Mouse (Mus musculus): ENCODE data around the gene Gphn.

The Gphn gene

GRCm38 (mm10) chr12:78225707-78226518 lies at the start of gene Gphn:
TSS of gene Gphn (plus strand) at chr12:78226379.
- peak; percentile 85 for DNase-seq (ENCODE audit: low read depth, low spot score)

- no peak for DNase-seq (ENCODE audit: low read depth, low spot score)
Measured at GRCm38 (mm10) chr12:78181452-78181851, 44.7 kb upstream of the Gphn start.

DNA sequence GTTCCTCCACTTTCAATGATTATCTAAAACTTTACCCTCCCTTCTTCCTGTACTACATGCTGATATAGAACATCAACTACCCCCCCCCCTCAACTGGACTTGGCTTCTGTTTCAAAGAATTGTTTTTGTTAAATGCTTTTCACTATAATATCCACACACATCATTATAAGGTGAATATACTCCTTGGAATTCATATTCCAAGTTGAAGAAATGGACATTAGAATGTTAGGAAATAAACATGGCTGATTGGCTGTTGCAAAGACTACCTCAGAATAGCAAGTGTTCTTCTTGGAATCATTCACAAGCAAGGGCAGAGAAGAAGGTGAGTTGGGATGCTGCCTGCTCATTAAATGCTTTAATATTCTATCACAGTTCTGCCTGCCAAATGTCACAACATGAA lies 32.2 kb upstream of the Gphn start, which contains the start of gene Gm6657:
TSS of gene Gm6657 (plus strand) at position 301 of the 400 bp plus-strand sequence.
- no peak for DNase-seq (ENCODE audit: low read depth, low spot score)

DNA sequence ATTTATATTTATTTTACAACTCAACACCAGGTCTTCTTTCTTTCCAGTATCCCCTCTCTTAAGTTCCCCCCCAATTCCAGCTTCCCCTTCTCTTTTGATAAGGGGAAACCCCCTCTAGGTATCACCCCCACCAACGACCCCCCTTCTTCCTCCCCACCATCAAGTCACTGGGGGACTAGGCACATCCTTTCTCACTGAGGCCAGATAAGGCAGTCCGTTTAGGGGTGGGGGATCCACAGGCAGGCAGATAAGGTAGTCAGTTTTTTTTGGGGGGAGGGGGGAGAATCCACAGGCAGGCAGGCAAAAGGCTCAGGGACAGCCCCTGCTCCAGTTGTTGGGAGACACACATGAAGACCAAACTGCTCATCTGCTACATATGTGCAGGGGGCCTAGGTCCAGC lies 30.8 kb upstream of the Gphn start:
- DNase-seq (ENCODE audit: low read depth, low spot score), result no peak

- no peak for DNase-seq (ENCODE audit: low read depth, low spot score)
Measured at GRCm38 (mm10) chr12:78203646-78204045, 22.5 kb upstream of the Gphn start.

DNA sequence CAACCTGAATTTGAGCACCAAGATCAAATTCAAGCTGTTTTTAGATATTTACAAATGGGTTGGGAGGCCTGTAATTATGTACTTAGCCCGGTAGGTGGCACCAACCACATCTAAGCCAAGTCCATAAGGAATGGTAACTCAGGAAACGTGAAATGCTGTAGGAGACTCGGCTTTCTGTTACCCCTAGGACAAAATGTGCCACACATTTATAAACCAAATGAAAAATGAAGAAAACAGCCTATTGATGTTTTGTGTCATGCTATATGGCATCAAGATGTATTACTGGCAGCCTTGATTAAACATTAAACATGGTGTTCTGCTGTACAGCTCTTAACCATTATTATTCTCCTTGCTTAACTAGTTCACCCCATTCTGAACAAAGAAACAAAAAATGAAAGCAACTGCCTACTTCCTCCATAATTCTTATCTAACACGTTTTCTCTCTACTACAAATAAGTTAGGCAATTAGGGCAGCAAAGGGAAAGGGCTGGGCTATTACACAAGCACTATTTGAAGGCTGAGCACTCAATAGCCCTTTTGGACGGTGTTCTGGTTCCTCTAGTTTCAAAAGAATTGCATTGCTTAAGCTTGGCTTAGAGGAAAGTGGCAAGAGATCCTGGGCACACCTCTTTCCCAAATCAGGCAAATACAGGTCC lies 20.1 kb upstream of the Gphn start:
- DNase-seq (ENCODE audit: low read depth, low spot score), result peak; percentile 48

DNA sequence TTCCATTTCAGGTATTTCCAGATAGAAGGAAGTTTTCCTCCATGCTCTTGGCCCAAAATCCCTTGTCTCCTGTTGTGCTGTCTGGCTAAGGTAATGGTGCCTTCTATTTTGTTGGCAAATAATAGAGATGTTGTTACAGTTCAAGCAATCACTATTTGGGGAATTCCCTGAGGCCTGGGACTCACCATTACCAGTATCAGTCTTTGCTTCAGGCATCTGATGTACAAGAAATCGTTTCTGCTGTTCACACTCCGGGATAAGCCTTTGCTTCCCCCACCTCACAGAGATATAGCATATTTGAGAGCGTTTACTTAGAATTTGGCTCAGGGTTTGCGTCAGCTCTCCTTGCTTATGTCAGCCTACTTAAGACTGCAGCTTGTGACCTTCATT lies 19.6 kb upstream of the Gphn start:
- no peak for DNase-seq (ENCODE audit: low read depth, low spot score)

DNA sequence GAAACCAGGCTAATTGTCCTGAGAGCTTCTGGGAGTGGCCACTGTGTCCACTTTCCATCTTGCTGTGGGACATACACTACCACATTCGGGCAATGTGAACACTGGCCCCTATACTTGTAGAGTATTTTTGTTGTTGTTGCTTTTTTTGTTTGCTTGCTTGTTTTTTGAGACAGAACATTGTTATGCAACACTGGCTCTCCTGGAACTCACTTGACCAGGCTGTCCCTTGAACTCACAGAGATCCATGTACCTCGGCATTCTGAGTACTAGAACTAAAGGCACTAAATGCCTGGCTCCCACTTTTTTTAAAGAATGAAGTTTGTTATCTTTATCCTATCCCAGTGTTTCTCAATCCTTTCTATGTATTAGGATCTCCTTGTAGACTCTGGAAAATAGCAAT lies 16.3 kb upstream of the Gphn start:
- DNase-seq (ENCODE audit: low read depth, low spot score), result no peak

GRCm38 (mm10) chr12:78215490-78215889 lies 10.7 kb upstream of the Gphn start:
- DNase-seq (ENCODE audit: low read depth, low spot score), result no peak

GRCm38 (mm10) chr12:78219191-78219825 lies 6.9 kb upstream of the Gphn start:
- DNase-seq (ENCODE audit: low read depth, low spot score), result no peak

- no peak for DNase-seq (ENCODE audit: low read depth, low spot score)
Measured at GRCm38 (mm10) chr12:78226519-78226875, 318 bp downstream of the Gphn start.

DNA sequence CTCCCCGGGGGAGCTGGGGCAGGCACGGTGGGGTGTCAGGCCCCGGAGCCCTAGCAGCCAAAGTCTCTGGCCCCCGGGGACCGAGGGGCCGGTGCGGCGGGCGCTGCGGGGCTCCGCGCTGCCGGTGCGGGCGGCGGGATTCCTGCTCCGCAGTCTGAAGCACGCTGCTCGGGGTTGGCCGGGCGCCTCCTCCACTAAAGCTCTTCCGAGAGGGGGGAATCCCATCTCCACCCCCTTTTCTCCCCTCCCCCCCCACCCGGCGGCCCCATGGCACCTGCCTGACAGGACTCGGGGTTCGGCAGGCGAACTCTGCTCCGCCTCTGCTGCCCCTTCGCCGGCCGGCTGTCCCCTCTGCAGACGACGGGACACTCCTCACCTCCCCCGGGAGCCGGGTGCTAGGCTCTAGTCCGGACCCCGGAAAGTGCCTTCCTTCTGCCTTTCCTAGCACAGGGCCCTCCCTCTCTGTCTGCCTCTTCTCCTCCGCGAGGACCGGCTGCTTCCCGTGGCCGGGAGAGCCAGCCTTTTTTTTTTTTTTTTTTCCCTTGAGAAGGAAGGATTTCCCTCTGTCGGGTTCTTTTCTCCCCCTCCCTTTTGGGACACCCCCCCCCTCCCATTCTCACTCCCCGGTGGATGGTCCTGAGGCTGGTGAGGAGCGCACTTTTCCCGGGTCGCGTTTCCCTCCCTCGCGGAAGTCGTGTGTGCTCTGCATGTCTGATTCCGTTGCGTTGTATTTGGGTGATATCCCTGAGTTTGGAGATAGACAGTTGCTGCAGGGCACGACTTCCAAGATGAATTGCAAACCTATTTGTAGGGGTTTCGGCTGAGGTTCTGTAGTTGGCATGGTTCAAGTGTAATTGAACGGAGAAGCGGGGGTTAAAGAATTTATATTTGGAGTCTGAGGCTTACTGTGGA lies 1.1 kb downstream of the Gphn start:
- peak; percentile 59 for DNase-seq (ENCODE audit: low read depth, low spot score)

GRCm38 (mm10) chr12:78228139-78228538 lies 2.0 kb downstream of the Gphn start:
- no peak for DNase-seq (ENCODE audit: low read depth, low spot score)

DNA sequence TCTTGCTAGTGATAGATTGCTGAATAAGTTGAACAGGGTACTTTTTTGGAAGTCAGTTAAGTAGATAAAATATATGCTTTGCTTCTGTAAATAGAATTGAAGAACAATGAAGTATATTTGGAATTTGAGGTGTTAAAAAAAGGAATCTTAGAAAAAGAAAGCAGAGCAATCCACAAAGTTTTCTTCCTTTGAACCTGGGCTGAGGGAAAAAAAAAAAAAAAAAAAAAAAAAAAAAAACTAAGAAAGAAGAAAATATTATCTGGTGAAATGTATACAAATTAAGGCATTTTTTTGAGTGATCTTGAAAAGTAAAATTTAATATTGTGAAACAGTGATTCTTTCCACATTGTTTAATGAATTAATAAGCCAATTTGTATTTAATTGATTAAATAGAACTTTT lies 6.4 kb downstream of the Gphn start:
- DNase-seq (ENCODE audit: low read depth, low spot score), result no peak

DNA sequence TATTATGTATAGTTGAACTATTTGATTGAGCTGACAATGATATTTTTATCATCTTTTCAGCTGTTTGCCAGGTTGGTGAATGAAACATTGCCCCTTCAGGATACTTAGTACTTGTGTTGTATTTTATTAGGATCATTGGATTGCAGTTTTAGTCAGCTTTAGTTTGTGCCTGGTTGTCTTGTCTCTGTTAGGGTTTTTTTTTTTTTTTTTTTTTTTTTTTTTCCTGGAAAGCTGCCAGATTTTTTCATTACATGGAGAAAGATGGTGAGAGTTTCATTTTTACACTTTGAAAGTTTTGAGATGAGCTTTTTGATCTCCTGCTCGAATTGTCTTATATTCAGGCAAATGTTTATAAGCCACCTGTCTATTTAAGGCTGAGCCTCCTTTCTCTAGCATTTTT lies 22.2 kb downstream of the Gphn start:
- DNase-seq (ENCODE audit: low read depth, low spot score), result peak; percentile 9

GRCm38 (mm10) chr12:78249151-78249550 lies 23.0 kb downstream of the Gphn start:
- DNase-seq (ENCODE audit: low read depth, low spot score), result no peak

GRCm38 (mm10) chr12:78277386-78277785 lies 51.2 kb downstream of the Gphn start:
- DNase-seq (ENCODE audit: low read depth, low spot score), result no peak

GRCm38 (mm10) chr12:78290384-78290783 lies 64.2 kb downstream of the Gphn start:
- DNase-seq (ENCODE audit: low read depth, low spot score), result no peak

DNA sequence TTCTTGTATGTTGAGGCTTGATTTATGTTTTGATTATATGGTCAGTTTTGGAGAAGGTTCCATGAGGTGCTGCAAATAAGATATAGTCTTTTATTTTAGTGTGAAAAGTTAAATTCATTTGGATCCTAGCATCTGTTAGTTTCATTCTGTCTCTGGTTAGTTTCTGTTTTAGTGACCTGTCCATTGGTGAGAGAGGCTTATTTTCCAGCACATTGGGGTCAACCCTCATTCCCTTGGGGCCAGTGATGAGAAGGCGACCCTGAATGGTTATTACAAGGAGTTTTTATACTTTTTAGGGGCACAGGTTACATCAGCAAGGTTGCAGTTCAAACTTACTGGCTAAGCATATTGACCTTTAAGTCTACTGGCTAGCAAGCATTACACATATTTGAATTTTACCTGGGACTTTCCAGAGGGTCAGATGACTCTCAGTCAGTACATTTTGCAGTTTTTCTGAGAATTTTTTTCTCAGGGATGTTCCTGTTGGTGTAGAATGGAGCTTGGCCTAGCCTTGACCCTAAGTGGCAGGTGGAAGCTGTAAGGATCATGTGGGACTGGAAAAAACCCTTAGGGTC lies 72.7 kb downstream of the Gphn start:
- DNase-seq (ENCODE audit: low read depth, low spot score), result no peak

DNA sequence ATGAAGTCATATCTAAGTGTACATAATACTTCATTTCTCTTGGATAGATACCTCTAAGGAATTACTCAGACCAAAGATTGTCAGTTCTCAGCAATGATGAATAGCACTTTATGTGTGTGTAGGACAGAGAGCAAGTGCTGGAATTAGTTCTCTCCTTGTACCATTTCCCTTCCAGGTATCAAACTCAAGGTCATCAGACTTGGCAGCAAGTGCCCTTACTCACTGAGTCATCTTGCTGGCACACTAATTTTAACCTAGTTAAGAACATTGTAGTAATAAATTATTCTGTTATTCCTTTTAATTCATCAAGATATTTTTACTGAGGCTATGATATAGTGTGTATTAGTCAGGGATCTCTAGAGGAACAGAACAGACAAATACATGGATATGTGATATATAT lies 88.9 kb downstream of the Gphn start:
- no peak for DNase-seq (ENCODE audit: low read depth, low spot score)

DNA sequence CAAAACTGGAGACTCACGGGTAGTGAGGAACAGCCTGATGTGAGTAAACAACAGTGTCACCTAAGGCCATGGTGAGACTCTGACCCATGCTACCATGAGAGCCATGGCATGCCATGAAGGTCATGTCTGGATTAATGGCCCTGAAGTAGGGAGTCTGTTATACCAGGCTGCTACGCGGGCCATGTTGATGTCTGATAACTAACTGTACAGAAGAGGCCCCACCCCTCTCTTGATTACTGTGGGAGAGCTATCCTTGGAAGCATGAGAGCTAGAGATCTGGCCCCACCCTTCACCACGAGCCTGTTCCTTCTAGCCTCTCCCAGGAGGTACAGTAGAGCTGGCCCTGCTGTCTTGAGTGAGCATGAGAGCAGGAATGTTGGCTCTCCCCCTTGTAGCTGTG lies 101.8 kb downstream of the Gphn start:
- DNase-seq (ENCODE audit: low read depth, low spot score), result no peak

Data from CD4-positive helper T cell, adult 2 months (primary cell).